Mouse (Mus musculus) midbrain, embryonic 16.5 days (tissue): Measurements from ENCODE around the gene Calu. TPM values are rescaled to one million over a fixed set of nuclear protein-coding genes. Genes with fewer than 3 reads are reported as not detected.
"Not testable (repeated sequence)": the region's sequence is repeated elsewhere in the genome, so short reads cannot be mapped to it uniquely, and the experiment has no call there.

Experiments
- ATAC-seq: fragments of 200-750 bp; cut with Nextera tagmentation; 2 replicates; pipeline ENCODE4 v1.8.0; 2017; ENCODE audit warnings: moderate TSS enrichment
- H3K27ac ChIP-seq: fragments of 300-500 bp; sonication (generic); 2 replicates; pipeline ENCODE4 v1.5.1; 2014; ENCODE audit warnings: mild to moderate bottlenecking, low read length, mixed read lengths
- H3K27me3 ChIP-seq: fragments of 300-500 bp; sonication (generic); 2 replicates; pipeline ENCODE4 v1.6.1; 2014; ENCODE audit warnings: low read depth, low read length, mixed read lengths; ENCODE audit not compliant: control insufficient read depth, insufficient read depth
- H3K36me3 ChIP-seq: fragments of 300-500 bp; sonication (generic); 2 replicates; pipeline ENCODE4 v1.6.1; 2014; ENCODE audit warnings: mild to moderate bottlenecking, low read length, moderate library complexity, mixed read lengths; ENCODE audit not compliant: control insufficient read depth, insufficient read depth
- H3K4me1 ChIP-seq: fragments of 300-500 bp; sonication (generic); 2 replicates; pipeline ENCODE4 v1.6.1; 2014; ENCODE audit warnings: mild to moderate bottlenecking, low read length, mixed read lengths; ENCODE audit not compliant: control insufficient read depth, insufficient read depth
- H3K4me2 ChIP-seq: fragments of 300-500 bp; sonication (generic); 2 replicates; pipeline ENCODE4 v1.6.1; 2014; ENCODE audit warnings: mild to moderate bottlenecking, low read length, mixed read lengths
- H3K4me3 ChIP-seq: fragments of 300-500 bp; sonication (generic); 2 replicates; pipeline ENCODE4 v1.5.1; 2014; ENCODE audit warnings: low read depth, mild to moderate bottlenecking, low read length, moderate library complexity, mixed read lengths
- H3K9ac ChIP-seq: fragments of 300-500 bp; sonication (generic); 2 replicates; pipeline ENCODE4 v1.6.1; 2014; ENCODE audit warnings: low read depth, low read length, mixed read lengths
- H3K9me3 ChIP-seq: fragments of 300-500 bp; sonication (generic); replicated peaks from 2 replicates; pipeline ENCODE4 v1.6.1; 2014; ENCODE audit warnings: mild to moderate bottlenecking, low read length, mixed read lengths; ENCODE audit not compliant: control insufficient read depth, poor library complexity, severe bottlenecking
- WGBS: fragments of 180-500 bp; shearing (Covaris S2); extraction: QIAGEN DNeasy Blood & Tissue Kit; methylation state at CpG from one replicate; pipeline ENCODE4 v1.1.7; 2014; 5-methylcytosine and 5-hydroxymethylcytosine counted together
- polyA plus RNA-seq: library from polyadenylated mRNA; unstranded; fragments of >200 nt; fragmentation: Nextera tagmentation; extraction: Ambion mirVana; gene quantifications from 2 replicates; pipeline ENCODE4 v1.2.1, GENCODE M21; 2015

Gene Calu
- polyA plus RNA-seq, 1 experiment from 2014 or later = 160 TPM

DNA sequence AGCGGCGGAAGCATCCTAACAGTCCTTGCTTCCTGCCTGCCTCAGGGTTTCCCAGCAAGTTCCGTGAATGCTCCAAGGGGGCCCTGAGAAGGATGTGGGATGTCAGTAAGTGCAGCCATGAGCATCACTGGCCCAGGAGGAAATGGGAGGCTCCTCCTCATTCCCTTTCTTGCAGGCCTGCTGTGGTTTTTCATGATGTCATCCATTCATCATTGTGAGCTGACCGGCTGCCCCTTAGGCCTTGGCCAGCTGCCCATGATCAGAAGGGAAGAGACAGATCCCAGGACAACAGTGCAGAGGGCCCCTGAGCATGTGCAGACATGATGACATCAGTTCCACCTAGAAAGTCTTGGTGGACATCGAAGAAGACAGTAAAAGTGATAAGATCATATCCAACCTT, 29.0 kb upstream of the Calu start, which contains the start of gene Fam71f1:
Gene Fam71f1, plus strand, starts transcription at position 262 of the 400 bp plus-strand sequence.
- Histone ChIP-seq H3K36me3 (no peaks in the 10 kb centered on the region), H3K4me1 (no peaks in the 10 kb centered on the region), H3K27me3 (no peaks in the 10 kb centered on the region), H3K9ac (no peak within 1 kb of the TSS), H3K27ac (no peak within 1 kb of the TSS), H3K4me2 (no peak within 1 kb of the TSS), H3K9me3 (no peaks in the 10 kb centered on the region), H3K4me3 (no peak within 1 kb of the TSS)
- ATAC-seq = no peak
- WGBS = 79% methylated on average over 3 of the region's 5 CpGs

DNA sequence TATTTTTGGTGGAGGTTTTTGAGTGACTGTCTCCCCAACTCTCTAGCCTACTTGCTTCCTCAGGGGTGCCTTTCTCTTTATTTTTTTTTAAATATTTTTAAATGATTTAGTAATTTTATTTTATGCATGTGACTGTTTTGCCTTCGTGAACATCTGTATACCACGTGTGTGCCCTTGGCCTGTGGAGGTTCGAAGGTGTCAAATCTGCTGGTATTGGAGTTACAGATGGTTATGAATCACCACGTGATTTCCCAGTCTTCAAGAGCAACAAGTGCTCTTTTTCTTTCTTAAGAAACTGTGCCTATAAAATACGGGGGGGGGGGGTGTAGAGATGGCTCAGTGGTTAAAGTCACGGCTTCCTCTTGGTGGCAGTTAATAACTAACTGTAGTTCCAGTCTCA, 26.3 kb upstream of the Calu start:
- WGBS = 87% methylated on average over 6 of the region's 6 CpGs

DNA sequence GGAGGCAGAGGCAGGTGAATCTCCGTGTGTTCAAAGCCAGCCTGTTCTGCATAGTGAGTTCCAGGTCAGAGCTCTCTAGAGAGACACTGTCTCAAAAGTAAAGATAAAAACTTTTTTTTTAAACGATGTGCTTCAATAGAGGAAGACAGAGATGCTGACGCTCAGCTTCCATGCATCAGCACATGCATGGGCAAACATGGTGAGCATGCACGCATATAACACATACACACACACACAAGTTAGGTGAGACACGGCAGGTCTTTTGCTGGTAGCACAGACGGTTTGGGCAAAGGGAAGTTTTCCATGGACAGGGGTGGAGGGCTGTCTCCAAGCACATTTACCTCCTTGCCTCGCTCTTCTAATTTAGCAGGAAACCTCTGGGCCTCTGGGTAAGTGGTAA, 25.7 kb upstream of the Calu start:
- no peaks in the 10 kb centered on the region for H3K27me3 ChIP-seq
- no peak overlapping the region for H3K27ac ChIP-seq
- no peak for ATAC-seq
- H3K4me2 ChIP-seq = no peak overlapping the region
- 91% methylated on average over 7 of the region's 7 CpGs for WGBS
- no peaks in the 10 kb centered on the region for H3K36me3 ChIP-seq
- H3K4me3 ChIP-seq = no peak overlapping the region
- H3K4me1 ChIP-seq = no peaks in the 10 kb centered on the region
- H3K9me3 ChIP-seq = no peaks in the 10 kb centered on the region
- H3K9ac ChIP-seq = no peak overlapping the region

More for the DNA sequence above, 26.3 kb upstream of the Calu start:
- H3K9ac ChIP-seq = no peak overlapping the region
- no peaks in the 10 kb centered on the region for H3K36me3 ChIP-seq
- no peaks in the 10 kb centered on the region for H3K4me1 ChIP-seq
- H3K4me3 ChIP-seq = no peak overlapping the region
- no peak overlapping the region for H3K4me2 ChIP-seq
- no peak overlapping the region for H3K27ac ChIP-seq
- H3K9me3 ChIP-seq = no peaks in the 10 kb centered on the region
- ATAC-seq = no peak
- no peaks in the 10 kb centered on the region for H3K27me3 ChIP-seq

DNA sequence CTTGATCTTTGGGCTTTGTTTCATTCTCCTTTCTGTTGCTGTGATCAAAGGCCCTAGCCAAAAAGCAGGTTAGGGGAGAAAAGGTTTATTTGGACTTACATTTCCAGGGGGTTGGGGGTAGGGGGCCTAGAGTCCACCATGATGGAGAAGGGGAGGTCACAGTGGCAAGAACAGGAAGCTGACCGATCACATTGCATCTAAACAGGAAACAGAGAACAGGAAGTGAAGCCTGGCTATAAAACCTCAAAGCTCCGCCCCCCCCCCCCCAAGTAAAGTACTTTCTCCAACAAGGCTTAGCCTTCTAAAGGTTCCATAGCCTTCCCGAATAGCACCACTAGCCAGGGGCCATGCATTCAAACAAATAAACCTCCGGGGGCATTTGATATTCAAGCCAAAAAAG, 25.1 kb upstream of the Calu start:
- H3K4me2 ChIP-seq = no peak overlapping the region
- no peak overlapping the region for H3K9ac ChIP-seq
- H3K27me3 ChIP-seq = no peaks in the 10 kb centered on the region
- H3K9me3 ChIP-seq = no peaks in the 10 kb centered on the region
- no peaks in the 10 kb centered on the region for H3K4me1 ChIP-seq
- no peak for ATAC-seq
- H3K36me3 ChIP-seq = no peaks in the 10 kb centered on the region
- 83% methylated on average over 4 of the region's 4 CpGs for WGBS
- H3K4me3 ChIP-seq = no peak overlapping the region
- no peak overlapping the region for H3K27ac ChIP-seq

DNA sequence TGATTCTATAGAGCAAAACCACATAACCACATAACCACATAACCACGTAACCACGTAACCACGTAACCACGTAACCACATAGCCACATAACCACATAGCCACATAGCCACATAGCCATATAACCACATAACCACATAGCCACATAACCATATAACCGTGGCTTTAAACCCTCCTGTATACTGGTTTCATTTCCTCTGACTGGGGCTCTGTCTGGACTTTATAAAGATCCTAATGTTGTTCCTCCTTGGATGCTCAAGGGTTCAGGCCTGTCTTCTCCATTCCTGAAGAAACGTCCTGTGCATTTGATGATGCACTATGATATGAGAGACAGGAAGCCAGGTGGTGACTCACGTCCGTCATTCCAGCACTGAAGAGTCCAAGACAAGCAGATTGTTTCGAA, 20.9 kb upstream of the Calu start:
- no peak overlapping the region for H3K27ac ChIP-seq
- H3K9ac ChIP-seq = no peak overlapping the region
- no peak overlapping the region for H3K4me2 ChIP-seq
- H3K4me1 ChIP-seq = no peaks in the 10 kb centered on the region
- no peak for ATAC-seq
- WGBS = 88% methylated on average over 9 of the region's 9 CpGs
- no peak overlapping the region for H3K4me3 ChIP-seq
- no peaks in the 10 kb centered on the region for H3K36me3 ChIP-seq
- no peaks in the 10 kb centered on the region for H3K27me3 ChIP-seq
- H3K9me3 ChIP-seq = no peaks in the 10 kb centered on the region

DNA sequence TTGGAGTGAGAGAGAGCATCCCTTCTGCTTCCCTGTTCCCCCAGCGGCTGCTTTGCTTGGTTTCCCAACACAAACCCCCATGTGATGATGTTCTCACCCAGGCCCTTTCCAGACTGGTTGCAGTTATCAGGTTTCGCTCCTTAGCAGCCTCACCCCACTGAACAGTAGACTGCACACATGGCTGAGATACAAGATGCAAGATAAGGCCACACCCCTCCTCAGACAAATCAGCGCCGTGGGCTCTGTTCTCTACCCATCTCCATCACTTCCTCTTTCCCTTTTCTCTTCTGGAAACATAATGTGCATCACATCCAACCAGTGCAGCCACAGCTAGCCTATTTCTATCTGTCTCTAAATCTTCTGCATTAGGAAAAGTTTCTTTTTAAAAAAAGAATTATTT, 18.4 kb upstream of the Calu start:
- Histone ChIP-seq H3K4me1 (no peaks in the 10 kb centered on the region), H3K27me3 (no peaks in the 10 kb centered on the region), H3K36me3 (no peaks in the 10 kb centered on the region), H3K9ac (no peak overlapping the region), H3K4me2 (no peak overlapping the region), H3K27ac (no peak overlapping the region), H3K4me3 (no peak overlapping the region), H3K9me3 (no peaks in the 10 kb centered on the region)
- ATAC-seq = no peak
- WGBS = 80% methylated on average over 4 of the region's 4 CpGs

DNA sequence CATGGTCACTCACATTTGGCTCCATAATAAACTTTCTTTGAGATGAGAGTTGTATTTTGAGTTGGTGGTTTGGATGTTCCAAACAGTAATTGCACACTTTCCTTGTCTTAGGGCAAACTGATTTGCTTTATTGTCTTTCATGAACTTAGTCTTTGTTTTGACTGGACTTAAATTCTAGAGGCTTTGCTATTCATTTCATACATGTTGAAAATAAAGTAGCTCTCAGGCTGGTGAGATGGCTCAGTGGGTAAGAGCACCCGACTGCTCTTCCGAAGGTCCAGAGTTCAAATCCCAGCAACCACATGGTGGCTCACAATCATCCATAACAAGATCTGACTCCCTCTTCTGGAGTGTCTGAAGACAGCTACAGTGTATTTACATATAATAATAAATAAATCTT, 1.4 kb upstream of the Calu start:
- not testable (repeated sequence) for H3K9me3 ChIP-seq, ATAC-seq, H3K9ac ChIP-seq, H3K27ac ChIP-seq, H3K4me2 ChIP-seq, H3K4me3 ChIP-seq, H3K36me3 ChIP-seq, H3K27me3 ChIP-seq
- H3K4me1 ChIP-seq = peaks cover 15% of the 10 kb centered on the region
- 95% methylated on average over 2 of the region's 2 CpGs for WGBS

DNA sequence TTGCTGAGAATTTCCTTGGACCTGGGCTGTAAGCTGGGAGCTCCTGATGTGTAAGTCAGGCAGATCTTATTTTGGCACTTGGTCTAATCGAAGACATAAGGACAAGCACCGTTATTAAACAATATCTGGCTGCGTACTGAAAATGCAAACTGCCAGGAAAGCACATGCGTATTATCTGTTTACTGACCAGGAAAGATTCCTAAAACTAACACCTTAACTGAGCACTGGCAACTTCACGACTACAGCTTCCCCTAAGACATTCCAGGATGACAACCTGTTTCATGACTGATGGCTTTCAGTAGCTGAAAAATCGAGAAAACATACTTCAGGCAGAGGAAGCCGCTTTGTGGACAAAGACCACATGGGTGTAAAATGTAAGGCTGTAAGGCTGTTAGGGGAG, 680 bp upstream of the Calu start:
- H3K9me3 ChIP-seq = no peaks in the 10 kb centered on the region
- peak overlapping the region; percentile 84 for H3K4me2 ChIP-seq
- no peak for ATAC-seq
- H3K27ac ChIP-seq = peak overlapping the region; percentile 83
- no peaks in the 10 kb centered on the region for H3K36me3 ChIP-seq
- peaks cover 15% of the 10 kb centered on the region for H3K4me1 ChIP-seq
- H3K9ac ChIP-seq = peak overlapping the region; percentile 84
- 34% methylated on average over 7 of the region's 7 CpGs for WGBS
- H3K27me3 ChIP-seq = no peaks in the 10 kb centered on the region
- peak overlapping the region; percentile 93 for H3K4me3 ChIP-seq

DNA sequence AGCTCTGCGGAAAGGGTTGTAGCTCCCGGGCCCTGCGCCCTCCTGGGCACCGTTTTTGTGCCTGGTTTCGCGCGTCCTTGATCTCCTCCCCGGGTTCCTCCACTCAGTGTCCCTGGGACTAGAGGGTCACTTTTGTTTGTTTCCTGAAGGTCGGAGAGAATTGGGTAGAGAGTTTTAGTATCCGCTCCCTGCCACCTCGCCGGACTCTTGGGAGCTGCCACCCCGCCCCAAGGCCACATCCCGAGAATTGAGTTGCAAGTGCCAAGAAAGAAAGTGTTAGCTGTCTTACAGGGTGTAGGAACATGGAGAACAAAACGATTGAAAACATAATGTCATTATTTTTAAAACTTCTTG, 479 bp downstream of the Calu start:
- peak overlapping the region; percentile 87 for H3K4me2 ChIP-seq
- ATAC-seq = no peak; the same call in 1 of the 2 replicates
- H3K4me3 ChIP-seq = peak overlapping the region; percentile 93
- H3K27ac ChIP-seq = peak overlapping the region; percentile 78
- peak overlapping the region; percentile 75 for H3K9ac ChIP-seq
- H3K9me3 ChIP-seq = no peaks in the 10 kb centered on the region
- peaks cover 15% of the 10 kb centered on the region for H3K4me1 ChIP-seq
- H3K36me3 ChIP-seq = no peaks in the 10 kb centered on the region
- no peaks in the 10 kb centered on the region for H3K27me3 ChIP-seq
- WGBS = under 1% methylated on average over 15 of the region's 15 CpGs

DNA sequence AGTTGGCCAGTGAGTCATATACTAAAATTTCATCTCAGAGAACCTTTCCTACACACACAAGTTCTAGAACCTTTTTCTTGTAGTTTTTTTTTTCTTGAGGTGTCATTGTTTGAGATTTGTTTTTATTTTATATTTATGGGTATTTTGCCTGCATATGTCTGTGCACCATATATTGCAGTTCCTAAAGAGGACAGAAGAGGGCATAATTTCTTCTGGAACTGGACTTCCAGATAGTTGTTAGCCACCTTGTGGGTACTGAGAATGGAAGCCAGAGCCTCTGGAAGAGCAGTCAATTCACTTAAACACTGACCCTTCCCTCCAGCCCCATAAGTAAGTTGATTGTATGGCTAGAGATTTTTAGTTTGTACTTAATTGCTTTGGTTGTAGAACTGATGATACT, 3.7 kb downstream of the Calu start:
- Histone ChIP-seq H3K4me1 (peaks cover 15% of the 10 kb centered on the region), H3K36me3 (no peaks in the 10 kb centered on the region), H3K9ac (no peak overlapping the region), H3K27ac (no peak overlapping the region), H3K4me3 (no peak overlapping the region), H3K9me3 (no peaks in the 10 kb centered on the region), H3K4me2 (no peak overlapping the region), H3K27me3 (no peaks in the 10 kb centered on the region)
- ATAC-seq = no peak
